Mouse (Mus musculus) adrenal gland, postnatal 36 days (tissue): Measurements from ENCODE around the gene Rbbp4. TPM values are rescaled to one million over a fixed set of nuclear protein-coding genes. Genes with fewer than 3 reads are reported as not detected.

ENCODE experiments used
- DNase-seq, 2 experiments: peaks; one replicate each; pipeline ENCODE4 v3.0.0; 2021; ENCODE audit warnings: mixed read lengths in 1 of 2
- total RNA-seq, 2 experiments: library from RNA; stranded (reverse); gene quantifications; 2 replicates each; pipeline ENCODE4 v1.2.3; 2021

The Rbbp4 gene
- total RNA-seq, 2 experiments from 2014 or later: 147 TPM

- no peak for DNase-seq
Observed at GRCm38 (mm10) chr4:129292831-129293230, 42.3 kb downstream of the Rbbp4 start.

- DNase-seq: no peak
Observed at GRCm38 (mm10) chr4:129289671-129290070, 45.5 kb downstream of the Rbbp4 start.

GRCm38 (mm10) chr4:129288067-129288466 lies 47.1 kb downstream of the Rbbp4 start:
- peak in 1 of 2 experiments; percentile 57 for DNase-seq

- peak; percentile 56 to 58 for DNase-seq
Observed at GRCm38 (mm10) chr4:129287472-129287981, 47.6 kb downstream of the Rbbp4 start, which contains the start of gene Sync. Sync (plus strand) TSS chr4:129287617.

GRCm38 (mm10) chr4:129286683-129287471 lies 48.3 kb downstream of the Rbbp4 start:
- peak in 1 of 2 experiments; percentile 38 for DNase-seq

- DNase-seq: no peak
Observed at GRCm38 (mm10) chr4:129286001-129286682, 49.0 kb downstream of the Rbbp4 start.

- DNase-seq: no peak
Observed at GRCm38 (mm10) chr4:129284685-129285084, 50.5 kb downstream of the Rbbp4 start.

- DNase-seq: no peak
Observed at GRCm38 (mm10) chr4:129283226-129283625, 51.9 kb downstream of the Rbbp4 start.

GRCm38 (mm10) chr4:129282786-129283185 lies 52.4 kb downstream of the Rbbp4 start:
- no peak for DNase-seq

- DNase-seq: peak; percentile 97
Observed at GRCm38 (mm10) chr4:129276453-129276865, 58.7 kb downstream of the Rbbp4 start.

- DNase-seq: peak; percentile 75 to 81
Observed at GRCm38 (mm10) chr4:129272756-129273046, 62.5 kb downstream of the Rbbp4 start.

GRCm38 (mm10) chr4:129271991-129272755 lies 63.0 kb downstream of the Rbbp4 start:
- DNase-seq: no peak

- DNase-seq: peak in 1 of 2 experiments; percentile 48
Observed at GRCm38 (mm10) chr4:129268698-129269097, 66.5 kb downstream of the Rbbp4 start.

- no peak for DNase-seq
Observed at GRCm38 (mm10) chr4:129266821-129267220, 68.3 kb downstream of the Rbbp4 start.

GRCm38 (mm10) chr4:129266191-129266590 lies 69.0 kb downstream of the Rbbp4 start:
- no peak for DNase-seq

- peak; percentile 78 to 79 for DNase-seq
Observed at GRCm38 (mm10) chr4:129263225-129264021, 71.7 kb downstream of the Rbbp4 start.

- no peak for DNase-seq
Observed at GRCm38 (mm10) chr4:129261196-129261595, 74.0 kb downstream of the Rbbp4 start, which contains the start of gene C77080. C77080 (minus strand) TSS chr4:129261404.

GRCm38 (mm10) chr4:129260678-129261077 lies 74.5 kb downstream of the Rbbp4 start:
- no peak for DNase-seq

GRCm38 (mm10) chr4:129259101-129259500 lies 76.1 kb downstream of the Rbbp4 start:
- DNase-seq: peak in 1 of 2 experiments; percentile 40
